Mouse (Mus musculus) G1E (cell line): ENCODE data around the gene Morn1.

ENCODE experiments used
- CTCF ChIP-seq: IDR thresholded peaks from 2 replicates; pipeline ENCODE4 v1.5.1; 2012; ENCODE audit warnings: low read depth, low read length, inconsistent platforms, mixed read lengths
- GATA2 ChIP-seq: IDR thresholded peaks from 2 replicates; pipeline ENCODE4 v1.6.1; 2012; ENCODE audit warnings: low read depth, low read length, inconsistent platforms, borderline replicate concordance
- TAL1 ChIP-seq: conservative IDR thresholded peaks from 2 replicates; pipeline ENCODE4 v1.6.1; 2012; ENCODE audit warnings: low read depth, low read length, inconsistent platforms, mixed read lengths

DNA sequence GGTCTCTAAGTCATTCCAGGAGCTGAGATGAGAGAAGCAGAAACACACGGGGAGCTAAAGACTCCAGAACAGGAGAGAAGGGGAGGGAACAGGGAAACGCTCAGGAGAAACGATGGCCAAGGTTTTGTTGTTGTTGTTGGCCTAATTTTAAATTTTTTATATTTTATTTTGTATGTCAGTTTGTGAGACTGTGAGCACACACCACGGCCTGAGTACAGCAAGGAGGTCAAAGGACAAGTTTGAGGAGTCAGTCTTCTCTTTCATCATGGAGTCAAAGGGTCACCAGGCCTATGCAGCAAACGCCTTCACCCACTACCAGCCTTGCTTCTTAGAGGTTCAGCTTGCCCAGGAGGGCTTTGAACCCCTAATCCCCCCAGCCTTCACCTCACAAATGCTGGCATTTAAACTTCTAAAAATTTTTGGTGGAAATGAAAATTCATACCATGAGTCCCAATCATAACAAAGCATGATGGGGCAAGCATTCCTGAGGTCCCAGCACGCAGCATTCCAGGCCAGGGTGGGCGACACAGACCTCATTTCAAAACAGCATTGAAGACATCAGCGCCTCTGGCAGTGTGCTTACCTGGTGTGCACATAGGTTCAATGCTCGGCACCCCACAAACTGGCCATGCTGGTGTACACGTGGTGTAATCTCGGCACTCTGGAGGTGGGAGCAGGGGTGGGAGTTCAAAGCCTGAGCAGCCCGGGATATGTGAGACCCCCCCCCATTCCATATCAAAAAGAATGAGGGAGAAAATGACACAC is 53.1 kb downstream of the Morn1 start:
- no peak for TF ChIP-seq TAL1
- no peak for TF ChIP-seq CTCF
- no peak for TF ChIP-seq GATA2
